30 mouse cellular contexts compared by ENCODE assay signal in the genomic region with DNA sequence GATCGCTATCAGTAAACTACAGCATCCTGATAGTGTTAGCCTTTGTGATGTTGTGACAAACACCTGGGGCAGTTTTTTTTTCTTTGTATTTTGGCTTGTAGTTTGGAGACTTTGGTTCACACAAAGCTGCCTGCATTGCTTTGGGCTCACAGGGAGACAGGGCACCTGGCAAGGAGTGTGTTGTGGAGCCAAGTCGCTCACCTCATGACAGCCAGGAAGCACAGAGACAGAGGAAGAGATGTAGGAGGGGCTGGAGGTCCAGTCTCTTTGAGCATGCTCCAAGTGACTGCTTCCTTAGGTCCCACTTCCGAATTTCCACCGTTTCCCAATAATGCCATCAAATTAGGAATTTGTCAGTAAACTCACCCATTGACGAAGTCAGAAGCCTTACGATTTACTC.
"Had no signal": no experiment of that assay in that cellular context is flagged by ENCODE, and none has a peak within 500 bp of the region (broad histone marks: within the 10 kb centered on the region; RNA-seq: fewer than 3 reads in every experiment).

No protein-coding gene starts in this region.

- H3K4me2 ChIP-seq: limb, embryonic 12.5 days; limb, embryonic 13.5 days; limb, embryonic 15.5 days; liver, embryonic 11.5 days; liver, embryonic 12.5 days; liver, embryonic 13.5 days; liver, embryonic 15.5 days; lung, embryonic 14.5 days; lung, embryonic 15.5 days; midbrain, embryonic 12.5 days; midbrain, embryonic 13.5 days; neural tube, embryonic 12.5 days had no signal

- H3K27ac ChIP-seq: limb, embryonic 10.5 days; limb, embryonic 12.5 days; limb, embryonic 13.5 days; limb, embryonic 15.5 days; liver, embryonic 12.5 days; liver, embryonic 13.5 days; liver, embryonic 14.5 days; liver, embryonic 15.5 days; lung, embryonic 15.5 days; macrophage; midbrain, embryonic 10.5 days; midbrain, embryonic 12.5 days; midbrain, embryonic 13.5 days; neural tube, embryonic 12.5 days had no signal

- DNase-seq: left cerebral cortex, postnatal 4 days; liver; liver, embryonic 13.5 days; liver, postnatal 0 days; lung, adult 18-20 months; lung, adult 2 months; lung, embryonic 14.5 days; lung, postnatal 10 days; lung, postnatal 14 days; lung, postnatal 36 days; lung, postnatal 4 days; midbrain, embryonic 14.5 days had no signal

- H3K4me3 ChIP-seq: limb, embryonic 10.5 days; limb, embryonic 12.5 days; limb, embryonic 13.5 days; limb, embryonic 15.5 days; liver, embryonic 12.5 days; liver, embryonic 13.5 days; liver, embryonic 15.5 days; lung, embryonic 15.5 days; megakaryocyte, embryonic 14.5 days; midbrain, embryonic 10.5 days; midbrain, embryonic 12.5 days; midbrain, embryonic 13.5 days; myocyte; neural tube, embryonic 12.5 days had no signal

- H3K9me3 ChIP-seq: limb, embryonic 10.5 days; limb, embryonic 12.5 days; limb, embryonic 13.5 days; limb, embryonic 15.5 days; liver, embryonic 12.5 days; liver, embryonic 13.5 days; liver, embryonic 15.5 days; lung, embryonic 15.5 days; megakaryocyte, embryonic 14.5 days; midbrain, embryonic 10.5 days; midbrain, embryonic 12.5 days; midbrain, embryonic 13.5 days; neural tube, embryonic 12.5 days had no signal

- H3K27me3 ChIP-seq: limb, embryonic 12.5 days; limb, embryonic 15.5 days; liver, embryonic 12.5 days; liver, embryonic 13.5 days; liver, embryonic 15.5 days; lung, embryonic 15.5 days; midbrain, embryonic 12.5 days; midbrain, embryonic 13.5 days; neural tube, embryonic 12.5 days had no signal

- H3K4me1 ChIP-seq: limb, embryonic 12.5 days; liver, embryonic 12.5 days; liver, embryonic 13.5 days; liver, embryonic 15.5 days; lung, embryonic 15.5 days; megakaryocyte, embryonic 14.5 days; midbrain, embryonic 10.5 days; midbrain, embryonic 12.5 days; midbrain, embryonic 13.5 days; neural tube, embryonic 12.5 days had no signal

- H3K36me3 ChIP-seq: limb, embryonic 10.5 days; limb, embryonic 12.5 days; limb, embryonic 13.5 days; limb, embryonic 15.5 days; liver, embryonic 12.5 days; liver, embryonic 13.5 days; liver, embryonic 15.5 days; lung, embryonic 15.5 days; midbrain, embryonic 10.5 days; midbrain, embryonic 12.5 days; midbrain, embryonic 13.5 days; neural tube, embryonic 12.5 days had no signal

- ATAC-seq: liver, embryonic 12.5 days; liver, postnatal 0 days; lung, postnatal 0 days; midbrain, embryonic 13.5 days; midbrain, embryonic 16.5 days had no signal

- H3K9ac ChIP-seq: limb, embryonic 12.5 days; limb, embryonic 13.5 days; limb, embryonic 15.5 days; liver, embryonic 12.5 days; liver, embryonic 13.5 days; liver, embryonic 14.5 days; liver, embryonic 15.5 days; liver, postnatal 0 days; lung, embryonic 14.5 days; lung, embryonic 15.5 days; midbrain, embryonic 12.5 days; midbrain, embryonic 13.5 days; neural tube, embryonic 12.5 days had no signal
